Mouse (Mus musculus) adrenal gland, postnatal 14 days (tissue): Measurements from ENCODE around the gene Pcmt1. TPM values are rescaled to one million over a fixed set of nuclear protein-coding genes. Genes with fewer than 3 reads are reported as not detected.

ENCODE experiments used
- DNase-seq: peaks from one replicate; pipeline ENCODE4 v3.0.0; 2021; ENCODE audit warnings: mixed read lengths
- total RNA-seq: library from RNA; stranded (reverse); gene quantifications from 2 replicates; pipeline ENCODE4 v1.2.3, GENCODE M21; 2021

Gene Pcmt1
- total RNA-seq, 1 experiment from 2014 or later = 71.3 TPM

GRCm38 (mm10) chr10:7589592-7590233 lies 91.2 kb downstream of the Pcmt1 start, which contains the start of gene Lrp11:
Gene Lrp11, plus strand, starts transcription at chr10:7589800.
- peak; percentile 96 for DNase-seq

GRCm38 (mm10) chr10:7586771-7587170 lies 94.2 kb downstream of the Pcmt1 start:
- DNase-seq = peak; percentile 12

GRCm38 (mm10) chr10:7582891-7583557 lies 97.9 kb downstream of the Pcmt1 start:
- no peak for DNase-seq

GRCm38 (mm10) chr10:7582157-7582890 lies 98.6 kb downstream of the Pcmt1 start:
- no peak for DNase-seq

DNA sequence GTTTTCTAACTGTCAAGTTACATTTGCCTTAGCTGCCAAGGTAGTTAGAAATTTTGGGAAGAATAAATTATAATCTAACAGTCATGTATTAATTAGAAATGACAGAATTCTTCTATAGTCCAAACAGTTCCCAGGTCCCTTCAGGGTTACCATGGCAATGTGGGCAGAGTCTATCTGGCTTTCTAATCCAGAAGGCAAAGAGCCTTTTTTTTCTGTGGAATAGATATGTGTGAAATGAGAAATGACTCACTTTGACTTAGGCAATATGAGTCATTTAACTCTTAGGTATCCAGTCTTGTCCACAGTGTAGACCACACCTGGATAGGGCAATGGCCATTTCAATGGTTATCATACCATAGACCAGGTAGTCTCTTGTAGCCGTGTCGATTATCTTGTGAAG lies 99.5 kb downstream of the Pcmt1 start:
- DNase-seq = no peak

Other genes with a start within 250 kb of the Pcmt1 start
- gene Ulbp1, start 207.5 kb downstream of the Pcmt1 start, total RNA-seq = 13.6 and 14.4 TPM in 2 replicates
- 14.8 and 15.2 TPM in 2 replicates for gene Lrp11, start 91.3 kb downstream of the Pcmt1 start, total RNA-seq
- 10.7 and 12.3 TPM in 2 replicates for gene Nup43, start 13.6 kb downstream of the Pcmt1 start, total RNA-seq
- 51.5 and 51.8 TPM in 2 replicates for gene Lats1, start 78 bp upstream of the Pcmt1 start, total RNA-seq
- gene Katna1, start 44.9 kb upstream of the Pcmt1 start, total RNA-seq = 33.8 and 35.4 TPM in 2 replicates
- gene Ginm1, start 111.7 kb upstream of the Pcmt1 start, total RNA-seq = 239 and 253 TPM in 2 replicates
- 27.7 and 28.3 TPM in 2 replicates for gene Ppil4, start 111.8 kb upstream of the Pcmt1 start, total RNA-seq
- 0.52 and 2.1 TPM in 2 replicates for gene Zc3h12d, start 151.3 kb upstream of the Pcmt1 start, total RNA-seq